Comparison of ENCODE assay signal across 8 mouse cellular contexts in the genomic region with DNA sequence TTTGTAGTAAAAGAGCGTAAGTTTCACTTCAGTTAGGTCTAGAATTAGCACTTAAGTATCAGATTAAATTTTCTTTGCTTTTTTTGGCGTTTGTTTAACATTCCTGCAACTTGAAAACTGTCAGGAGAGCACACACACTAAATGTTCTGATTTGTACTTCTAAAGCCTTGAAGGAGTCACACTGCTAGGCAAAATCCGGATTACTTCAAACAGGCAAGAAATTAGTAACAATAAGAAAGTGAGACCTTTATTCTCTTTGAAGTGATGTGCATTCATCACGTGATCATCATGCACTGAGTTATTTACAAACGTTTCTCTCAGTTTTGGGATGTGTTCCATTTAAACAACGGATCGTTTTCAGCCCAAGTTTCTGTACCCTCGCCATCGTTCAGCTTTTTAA. TPM values are rescaled to one million over a fixed set of nuclear protein-coding genes. Genes with fewer than 3 reads are reported as not detected.
DNase-seq lines count a peak whose midpoint lies in the region; ATAC-seq lines count a peak whose summit lies in the region.

No protein-coding gene starts in this region.

- peak overlapping the region; percentile 19; the same call in 1 of the 2 replicates for H3K4me2 ChIP-seq in heart, embryonic 12.5 days
- peak overlapping the region; percentile 57 for H3K4me2 ChIP-seq in hindbrain, embryonic 12.5 days (replicated peaks)

- no peak overlapping the region for H3K9ac ChIP-seq in heart, embryonic 12.5 days
- no peak overlapping the region for H3K9ac ChIP-seq in hindbrain, embryonic 12.5 days

- ATAC-seq in heart, embryonic 12.5 days (ENCODE audit: insufficient number of reproducible peaks, low FRiP score), result no peak
- ATAC-seq in hindbrain, embryonic 12.5 days (ENCODE audit: low FRiP score), result no peak
- ATAC-seq in granulocyte monocyte progenitor cell, adult 5-6 weeks (replicated peaks; ENCODE audit: poor library complexity, severe bottlenecking), result no peak
- ATAC-seq in inflammation-experienced regulatory T-cells, adult 6 months, result no peak

- H3K4me1 ChIP-seq in heart, embryonic 12.5 days (replicated peaks), result peaks cover 9% of the 10 kb centered on the region
- peaks cover 19% of the 10 kb centered on the region for H3K4me1 ChIP-seq in hindbrain, embryonic 12.5 days
- peaks cover 41% of the 10 kb centered on the region for H3K4me1 ChIP-seq in midbrain, embryonic 10.5 days

- H3K36me3 ChIP-seq in heart, embryonic 12.5 days, result no peaks in the 10 kb centered on the region
- no peaks in the 10 kb centered on the region for H3K36me3 ChIP-seq in hindbrain, embryonic 12.5 days
- H3K36me3 ChIP-seq in midbrain, embryonic 10.5 days, result no peaks in the 10 kb centered on the region

- 59% methylated on average over 9 of the region's 9 CpGs for WGBS in heart, embryonic 12.5 days
- WGBS in hindbrain, embryonic 12.5 days, result 52% methylated on average over 9 of the region's 9 CpGs
- WGBS in midbrain, embryonic 10.5 days, result 51% methylated on average over 9 of the region's 9 CpGs

- H3K9me3 ChIP-seq in heart, embryonic 12.5 days (replicated peaks), result no peaks in the 10 kb centered on the region
- no peaks in the 10 kb centered on the region for H3K9me3 ChIP-seq in hindbrain, embryonic 12.5 days (replicated peaks)
- no peaks in the 10 kb centered on the region for H3K9me3 ChIP-seq in midbrain, embryonic 10.5 days (replicated peaks)

- no peak for DNase-seq in heart, adult 8-10 months (ENCODE audit: low spot score)
- DNase-seq in CD4-positive helper T cell, adult 2 months (ENCODE audit: low read depth, low spot score), result peak; percentile 39
- DNase-seq in midbrain, embryonic 10.5 days (ENCODE audit: low spot score), result no peak
- no peak for DNase-seq in cerebellum, postnatal 14 days

- H3K4me3 ChIP-seq in heart, embryonic 12.5 days, result peak overlapping the region; percentile 22; the same call in 1 of the 2 replicates
- peak overlapping the region; percentile 59; the same call in 1 of the 2 replicates for H3K4me3 ChIP-seq in hindbrain, embryonic 12.5 days
- H3K4me3 ChIP-seq in midbrain, embryonic 10.5 days, result peak overlapping the region; percentile 83

- no peaks in the 10 kb centered on the region for H3K27me3 ChIP-seq in heart, embryonic 12.5 days (replicated peaks)
- H3K27me3 ChIP-seq in hindbrain, embryonic 12.5 days, result no peaks in the 10 kb centered on the region
- no peaks in the 10 kb centered on the region for H3K27me3 ChIP-seq in midbrain, embryonic 10.5 days (ENCODE audit: low read depth, poor library complexity, severe bottlenecking)

- H3K27ac ChIP-seq in heart, embryonic 12.5 days (ENCODE audit: poor library complexity, severe bottlenecking), result no peak overlapping the region
- H3K27ac ChIP-seq in hindbrain, embryonic 12.5 days, result no peak overlapping the region
- no peak overlapping the region for H3K27ac ChIP-seq in midbrain, embryonic 10.5 days (replicated peaks)

RNA-seq across cellular contexts. Expression of a gene that starts 1.4 kb away (rescaled TPM):
- 3.7 and 4.0 TPM in 2 replicates for polyA plus RNA-seq in heart, embryonic 12.5 days (2016; fragmentation: Nextera tagmentation; extraction: Ambion mirVana)
- 1 to 10 TPM; 5.4 to 6.2 (median 5.7) TPM for total RNA-seq in heart, adult 8-10 months (2022)
- polyA plus RNA-seq in hindbrain, embryonic 12.5 days (2016; fragmentation: Nextera tagmentation; extraction: Ambion mirVana), result 5.2 TPM in 2 replicates
- 4.5 TPM in 2 replicates for polyA plus RNA-seq in midbrain, embryonic 10.5 days (2016; fragmentation: Nextera tagmentation; extraction: Ambion mirVana)
- total RNA-seq in granulocyte monocyte progenitor cell, adult 5-6 weeks (2014; fragmentation: Nextera tagmentation), result 0.77 and 1.8 TPM in 2 replicates
- total RNA-seq in granulocyte monocyte progenitor cell, adult 5-6 weeks (2017), result 0.05 and 0.22 TPM in 2 replicates
- 1 to 10 TPM in 2 of 3 experiments, under 1 TPM in 1; 0.50 to 1.6 (median 1.5) TPM for polyA plus RNA-seq in inflammation-experienced regulatory T-cells, adult 6 months (2017; shearing (Covaris generic))

RNA-seq across cellular contexts. Expression of a gene that starts 1.6 kb away (rescaled TPM):
- polyA plus RNA-seq in heart, embryonic 12.5 days (2016; fragmentation: Nextera tagmentation; extraction: Ambion mirVana), result 29.4 and 30.5 TPM in 2 replicates
- total RNA-seq in heart, adult 8-10 months (2022), result 10 to 100 TPM; 38.7 to 42.8 (median 41.4) TPM
- 58.1 and 69.1 TPM in 2 replicates for polyA plus RNA-seq in hindbrain, embryonic 12.5 days (2016; fragmentation: Nextera tagmentation; extraction: Ambion mirVana)
- 29.6 and 36.0 TPM in 2 replicates for polyA plus RNA-seq in midbrain, embryonic 10.5 days (2016; fragmentation: Nextera tagmentation; extraction: Ambion mirVana)
- total RNA-seq in granulocyte monocyte progenitor cell, adult 5-6 weeks (2014; fragmentation: Nextera tagmentation), result 10.4 TPM in 2 replicates
- total RNA-seq in granulocyte monocyte progenitor cell, adult 5-6 weeks (2017), result 6.5 and 8.4 TPM in 2 replicates
- polyA plus RNA-seq in inflammation-experienced regulatory T-cells, adult 6 months (2017; shearing (Covaris generic)), result 10 to 100 TPM; 10.3 to 13.7 (median 10.3) TPM

Comparison
In these comparisons a context has a peak if more than half of its experiments do, and no peak if none do; other contexts are left out.
1. H3K4me3 ChIP-seq: peak in every context shown above with its lines; median percentile 83 in midbrain, embryonic 10.5 days; 59 in hindbrain, embryonic 12.5 days; 22 in heart, embryonic 12.5 days.